In the genomic region with DNA sequence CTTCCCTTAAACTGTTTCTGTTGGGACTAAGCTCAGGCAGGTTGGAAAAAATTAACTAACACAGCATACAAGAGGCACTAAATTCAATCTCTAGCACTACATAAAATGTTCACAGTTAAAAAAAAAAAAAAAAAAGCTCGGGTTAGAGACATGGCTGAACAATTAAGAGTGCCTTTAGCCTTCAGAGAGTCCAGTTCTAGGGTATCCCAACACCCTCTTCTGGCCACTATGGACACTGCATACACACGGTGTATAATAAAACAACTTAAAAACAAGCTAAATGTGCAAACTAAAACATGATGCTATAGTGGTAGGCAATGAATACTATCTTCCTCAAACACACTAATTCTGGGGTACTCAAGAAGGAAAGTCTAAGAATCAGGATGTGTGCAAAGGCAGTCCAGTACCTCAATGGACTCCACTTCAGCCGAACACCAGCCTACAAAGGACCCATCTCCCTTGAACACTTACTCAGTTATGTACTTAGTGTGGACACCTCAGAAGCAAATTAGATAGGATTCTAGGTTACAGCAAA, we compare ENCODE assay signal across 23 mouse cellular contexts. TPM values are rescaled to one million over a fixed set of nuclear protein-coding genes. Genes with fewer than 3 reads are reported as not detected.
DNase-seq lines count a peak whose midpoint lies in the region; ATAC-seq and TF ChIP-seq lines count a peak whose summit lies in the region.
"Had no signal": no experiment of that assay in that cellular context is flagged by ENCODE, and none has a peak within 500 bp of the region (broad histone marks: within the 10 kb centered on the region; RNA-seq: fewer than 3 reads in every experiment).

No protein-coding gene starts in this region.

- H3K4me1 ChIP-seq in intestine, postnatal 0 days (replicated peaks; ENCODE audit: control insufficient read depth, insufficient read depth, low read length): no peaks in the 10 kb centered on the region
- H3K4me1 ChIP-seq in intestine, embryonic 15.5 days (replicated peaks): 0 out of 2 replicates have a peak, but pooled peaks cover 4% of the 10 kb centered on the region
- H3K4me1 ChIP-seq in lung, embryonic 14.5 days (ENCODE audit: insufficient read depth): no peaks in the 10 kb centered on the region
- no peaks in the 10 kb centered on the region; a peak in 1 of 4 replicates for H3K4me1 ChIP-seq in ES-E14 (ENCODE audit: control insufficient read depth in 2 of 2, insufficient read depth in 2 of 2, low read length in 2 of 2, poor library complexity in 1 of 2)
- peaks cover 4% of the 10 kb centered on the region; the same call in 1 of the 2 replicates for H3K4me1 ChIP-seq in stomach, postnatal 0 days (replicated peaks; ENCODE audit: control insufficient read depth, insufficient read depth)

- H3K4me2 ChIP-seq in intestine, postnatal 0 days (replicated peaks; ENCODE audit: low read depth): no peak overlapping the region
- H3K4me2 ChIP-seq in intestine, embryonic 15.5 days (replicated peaks): no peak overlapping the region
- H3K4me2 ChIP-seq in lung, embryonic 14.5 days: no peak overlapping the region
- no peak overlapping the region for H3K4me2 ChIP-seq in stomach, postnatal 0 days (replicated peaks; ENCODE audit: low read depth)
- H3K4me2 ChIP-seq: forebrain, embryonic 12.5 days; heart, embryonic 13.5 days; limb, embryonic 13.5 days; midbrain, embryonic 12.5 days; neural tube, embryonic 12.5 days had no signal

- no peak for ATAC-seq in intestine, postnatal 0 days
- no peak for ATAC-seq in intestine, embryonic 15.5 days
- ATAC-seq in lung, embryonic 14.5 days (ENCODE audit: insufficient read depth): no peak
- no peak for ATAC-seq in stomach, postnatal 0 days (ENCODE audit: low FRiP score, low TSS enrichment)
- ATAC-seq: hindbrain, embryonic 16.5 days had no signal

- H3K9me3 ChIP-seq in intestine, postnatal 0 days (ENCODE audit: control insufficient read depth): no peaks in the 10 kb centered on the region
- no peaks in the 10 kb centered on the region for H3K9me3 ChIP-seq in intestine, embryonic 15.5 days
- H3K9me3 ChIP-seq in lung, embryonic 14.5 days (ENCODE audit: low read depth, low read length): no peaks in the 10 kb centered on the region
- no peaks in the 10 kb centered on the region for H3K9me3 ChIP-seq in ES-E14 (ENCODE audit: control insufficient read depth, insufficient read depth, low read depth, low read length)
- no peaks in the 10 kb centered on the region for H3K9me3 ChIP-seq in stomach, postnatal 0 days (ENCODE audit: control insufficient read depth, low read length)
- H3K9me3 ChIP-seq: embryonic facial prominence, embryonic 10.5 days; forebrain, embryonic 12.5 days; G1E; heart, embryonic 13.5 days; limb, embryonic 13.5 days; midbrain, embryonic 12.5 days; neural tube, embryonic 12.5 days had no signal

- no peak for TF ChIP-seq EP300 in stomach, postnatal 0 days (optimal IDR thresholded peaks at IDR 0.05)

- no peak overlapping the region for H3K9ac ChIP-seq in intestine, postnatal 0 days (ENCODE audit: low read depth, low read length)
- no peak overlapping the region for H3K9ac ChIP-seq in intestine, embryonic 15.5 days
- H3K9ac ChIP-seq in lung, embryonic 14.5 days: no peak overlapping the region
- no peak overlapping the region for H3K9ac ChIP-seq in ES-E14 (ENCODE audit: insufficient read depth, low read depth, low read length, poor library complexity, severe bottlenecking)
- H3K9ac ChIP-seq in stomach, postnatal 0 days (ENCODE audit: low read length): no peak overlapping the region
- H3K9ac ChIP-seq: forebrain, embryonic 12.5 days; heart, embryonic 13.5 days; limb, embryonic 13.5 days; midbrain, embryonic 12.5 days; neural tube, embryonic 12.5 days had no signal

- peak; percentile 58 for DNase-seq in lung, embryonic 14.5 days
- DNase-seq in lung, postnatal 4 days: no peak
- DNase-seq in ES-E14 (ENCODE audit: low read depth, low spot score): no peak
- DNase-seq in stomach, postnatal 0 days (ENCODE audit: low spot score): no peak
- no peak for DNase-seq in left cerebral cortex, adult 11 months (ENCODE audit: low spot score)
- DNase-seq: cerebellum, adult 2 months; cerebellum, postnatal 36 days; kidney, adult 18-20 months; kidney, postnatal 10 days; lung, adult 18-20 months; right cerebral cortex, adult 18-20 months; thymus, adult 18-20 months had no signal

- H3K36me3 ChIP-seq in intestine, postnatal 0 days (ENCODE audit: control insufficient read depth, insufficient read depth): peaks cover 20% of the 10 kb centered on the region
- peaks cover 13% of the 10 kb centered on the region for H3K36me3 ChIP-seq in intestine, embryonic 15.5 days
- H3K36me3 ChIP-seq in lung, embryonic 14.5 days (ENCODE audit: insufficient read depth): peaks cover 29% of the 10 kb centered on the region
- peaks cover 23% of the 10 kb centered on the region for H3K36me3 ChIP-seq in ES-E14 (ENCODE audit: control insufficient read depth, insufficient read depth, low read length, poor library complexity, severe bottlenecking)
- H3K36me3 ChIP-seq in stomach, postnatal 0 days (ENCODE audit: control insufficient read depth, insufficient read depth, low read length): peaks cover 6% of the 10 kb centered on the region

- in situ Hi-C loops in ES-E14 (cut with MboI; ENCODE audit: low sequenced_read_pairs in 2 of 2, unreplicated experiment in 2 of 2): no loop called here

- WGBS in intestine, postnatal 0 days: 72% methylated on average over 3 of the region's 3 CpGs
- 69% methylated on average over 3 of the region's 3 CpGs for WGBS in intestine, embryonic 15.5 days
- whole genome bisulfite sequencing in lung, embryonic 14.5 days: 70% methylated on average over 3 of the region's 3 CpGs
- WGBS in stomach, postnatal 0 days: 72% methylated on average over 3 of the region's 3 CpGs

- H3K27ac ChIP-seq in intestine, postnatal 0 days (ENCODE audit: low read depth, low read length): no peak overlapping the region
- no peak overlapping the region for H3K27ac ChIP-seq in intestine, embryonic 15.5 days
- H3K27ac ChIP-seq in lung, embryonic 14.5 days (ENCODE audit: low read depth): no peak overlapping the region
- H3K27ac ChIP-seq in ES-E14 (ENCODE audit: insufficient read depth, low read depth, low read length, poor library complexity, severe bottlenecking): no peak overlapping the region; the same call in 1 of the 2 replicates
- H3K27ac ChIP-seq in stomach, postnatal 0 days (replicated peaks): no peak overlapping the region
- H3K27ac ChIP-seq: embryonic facial prominence, embryonic 10.5 days; forebrain, embryonic 12.5 days; heart, embryonic 13.5 days; limb, embryonic 13.5 days; macrophage; midbrain, embryonic 12.5 days; neural tube, embryonic 12.5 days had no signal

- no peak overlapping the region for H3K4me3 ChIP-seq in intestine, postnatal 0 days (ENCODE audit: low read depth, low read length)
- no peak overlapping the region for H3K4me3 ChIP-seq in intestine, embryonic 15.5 days (replicated peaks)
- H3K4me3 ChIP-seq in lung, embryonic 14.5 days (ENCODE audit: low read depth, low read length): no peak overlapping the region
- H3K4me3 ChIP-seq in ES-E14 (ENCODE audit: insufficient read depth in 1 of 2, low read depth in 1 of 2, low read length in 2 of 2, poor library complexity in 1 of 2, severe bottlenecking in 1 of 2): no peak overlapping the region
- H3K4me3 ChIP-seq in stomach, postnatal 0 days (ENCODE audit: low read depth, low read length): no peak overlapping the region
- H3K4me3 ChIP-seq: embryonic facial prominence, embryonic 10.5 days; forebrain, embryonic 12.5 days; heart, embryonic 13.5 days; limb, embryonic 13.5 days; midbrain, embryonic 12.5 days; neural tube, embryonic 12.5 days had no signal

- TF ChIP-seq CTCF in intestine, postnatal 0 days (IDR thresholded peaks at IDR 0.05; ENCODE audit: low read depth): peak; percentile 35
- TF ChIP-seq CTCF in lung, embryonic 14.5 days (IDR thresholded peaks at IDR 0.05; ENCODE audit: low read depth): peak; percentile 46
- peak; percentile 45 for TF ChIP-seq CTCF in stomach, postnatal 0 days (IDR thresholded peaks at IDR 0.05; ENCODE audit: low read depth)

- H3K27me3 ChIP-seq in intestine, postnatal 0 days (replicated peaks; ENCODE audit: control insufficient read depth, insufficient read depth, low read length): no peaks in the 10 kb centered on the region
- H3K27me3 ChIP-seq in intestine, embryonic 15.5 days (replicated peaks): no peaks in the 10 kb centered on the region
- H3K27me3 ChIP-seq in lung, embryonic 14.5 days (ENCODE audit: insufficient read depth, low read length): no peaks in the 10 kb centered on the region
- H3K27me3 ChIP-seq in stomach, postnatal 0 days (ENCODE audit: control insufficient read depth, insufficient read depth, low read length): no peaks in the 10 kb centered on the region
- H3K27me3 ChIP-seq: forebrain, embryonic 12.5 days; heart, embryonic 13.5 days; limb, embryonic 13.5 days; midbrain, embryonic 12.5 days; neural tube, embryonic 12.5 days had no signal

RNA-seq across cellular contexts. Expression of a gene that starts 4.5 kb away (rescaled TPM):
- 519 and 548 TPM in 2 replicates for polyA plus RNA-seq in intestine, postnatal 0 days (2015; fragmentation: Nextera tagmentation; extraction: Ambion mirVana)
- 693 and 768 TPM in 2 replicates for polyA plus RNA-seq in intestine, embryonic 15.5 days (2015; fragmentation: Nextera tagmentation; extraction: Ambion mirVana)
- 1,029 and 1,115 TPM in 2 replicates for polyA plus RNA-seq in lung, embryonic 14.5 days (2014; fragmentation: Nextera tagmentation; extraction: Ambion mirVana)
- 1,660 and 1,982 TPM in 2 replicates for total RNA-seq in ES-E14 (2012; rRNA removed)
- 781 and 811 TPM in 2 replicates for polyA plus RNA-seq in stomach, postnatal 0 days (2015; fragmentation: Nextera tagmentation; extraction: Ambion mirVana)

RNA-seq across cellular contexts. Expression of a gene that starts 23.7 kb away (rescaled TPM):
- polyA plus RNA-seq in intestine, postnatal 0 days (2015; fragmentation: Nextera tagmentation; extraction: Ambion mirVana): 0.95 and 1.7 TPM in 2 replicates
- polyA plus RNA-seq in intestine, embryonic 15.5 days (2015; fragmentation: Nextera tagmentation; extraction: Ambion mirVana): 1.9 and 2.2 TPM in 2 replicates
- polyA plus RNA-seq in lung, embryonic 14.5 days (2014; fragmentation: Nextera tagmentation; extraction: Ambion mirVana): 2.0 and 3.5 TPM in 2 replicates
- 1.4 and 1.9 TPM in 2 replicates for total RNA-seq in ES-E14 (2012; rRNA removed)
- polyA plus RNA-seq in stomach, postnatal 0 days (2015; fragmentation: Nextera tagmentation; extraction: Ambion mirVana): 1.6 and 1.7 TPM in 2 replicates
- polyA plus RNA-seq: macrophage had no signal

RNA-seq across cellular contexts. Expression of a gene that starts 32.6 kb away (rescaled TPM):
- polyA plus RNA-seq in intestine, postnatal 0 days (2015; fragmentation: Nextera tagmentation; extraction: Ambion mirVana): 22.3 and 23.8 TPM in 2 replicates
- polyA plus RNA-seq in intestine, embryonic 15.5 days (2015; fragmentation: Nextera tagmentation; extraction: Ambion mirVana): 30.5 and 31.5 TPM in 2 replicates
- polyA plus RNA-seq in lung, embryonic 14.5 days (2014; fragmentation: Nextera tagmentation; extraction: Ambion mirVana): 20.2 and 22.9 TPM in 2 replicates
- 24.9 and 30.3 TPM in 2 replicates for total RNA-seq in ES-E14 (2012; rRNA removed)
- polyA plus RNA-seq in stomach, postnatal 0 days (2015; fragmentation: Nextera tagmentation; extraction: Ambion mirVana): 18.6 and 18.9 TPM in 2 replicates

RNA-seq across cellular contexts. Expression of a gene that starts 51.8 kb away (rescaled TPM):
- polyA plus RNA-seq in intestine, postnatal 0 days (2015; fragmentation: Nextera tagmentation; extraction: Ambion mirVana): 5.1 and 5.4 TPM in 2 replicates
- polyA plus RNA-seq in intestine, embryonic 15.5 days (2015; fragmentation: Nextera tagmentation; extraction: Ambion mirVana): 11.9 and 12.1 TPM in 2 replicates
- polyA plus RNA-seq in lung, embryonic 14.5 days (2014; fragmentation: Nextera tagmentation; extraction: Ambion mirVana): 9.3 and 9.8 TPM in 2 replicates
- 7.0 and 7.4 TPM in 2 replicates for total RNA-seq in ES-E14 (2012; rRNA removed)
- polyA plus RNA-seq in stomach, postnatal 0 days (2015; fragmentation: Nextera tagmentation; extraction: Ambion mirVana): 20.3 and 21.4 TPM in 2 replicates

RNA-seq across cellular contexts. Expression of a gene that starts 56.3 kb away (rescaled TPM):
- 65.3 and 66.8 TPM in 2 replicates for polyA plus RNA-seq in intestine, postnatal 0 days (2015; fragmentation: Nextera tagmentation; extraction: Ambion mirVana)
- polyA plus RNA-seq in intestine, embryonic 15.5 days (2015; fragmentation: Nextera tagmentation; extraction: Ambion mirVana): 205 and 210 TPM in 2 replicates
- polyA plus RNA-seq in lung, embryonic 14.5 days (2014; fragmentation: Nextera tagmentation; extraction: Ambion mirVana): 240 and 244 TPM in 2 replicates
- 127 and 170 TPM in 2 replicates for total RNA-seq in ES-E14 (2012; rRNA removed)
- 131 and 135 TPM in 2 replicates for polyA plus RNA-seq in stomach, postnatal 0 days (2015; fragmentation: Nextera tagmentation; extraction: Ambion mirVana)
